Mouse (Mus musculus): ENCODE results near the gene Agbl4. TPM values are rescaled to one million over a fixed set of nuclear protein-coding genes. Genes with fewer than 3 reads are reported as not detected.

Gene Agbl4
- polyA plus RNA-seq (2017; shearing (Covaris generic)), result not detected

GRCm38 (mm10) chr4:110397618-110398045, at the start of gene Agbl4:
Agbl4 (plus strand) TSS chr4:110397661.

GRCm38 (mm10) chr4:110351178-110352000, 46.1 kb upstream of the Agbl4 start, which contains the start of gene Elavl4:
Elavl4 (minus strand) TSS chr4:110351909.

GRCm38 (mm10) chr4:111414818-111415488, 1017.5 kb downstream of the Agbl4 start, which contains the start of gene Bend5:
Bend5 (plus strand) TSS chr4:111415006.

Other genes with a start within 250 kb of the Agbl4 start
- gene Elavl4, start 45.8 kb upstream of the Agbl4 start, polyA plus RNA-seq (2017; shearing (Covaris generic)), result not detected

All from activated CD4-positive, CD25-positive, alpha-beta regulatory T cell, adult 9 weeks (primary cell).